Mouse (Mus musculus) heart, postnatal 25 days (tissue): ENCODE data around the gene Gsn. TPM values are rescaled to one million over a fixed set of nuclear protein-coding genes. Genes with fewer than 3 reads are reported as not detected.

Experiments used
- DNase-seq: peaks from one replicate; pipeline ENCODE4 v3.0.0; 2022; ENCODE audit warnings: low spot score
- intact Hi-C: fragments of 180-260 bp; cut with DNase I; formaldehyde crosslinking; loops from one replicate; pipeline ENCODE4 v1.15.1; 2025
- total RNA-seq, 2 experiments: library from RNA; stranded (reverse); gene quantifications; 2 replicates each; pipeline ENCODE4 v1.2.3; 2021

The Gsn gene
- total RNA-seq, 2 experiments from 2014 or later = 860 to 960 TPM

GRCm38 (mm10) chr2:35272881-35273280 is 16.7 kb downstream of the Gsn start:
- DNase-seq = no peak
- intact Hi-C loops = no loop called here

GRCm38 (mm10) chr2:35273536-35273935 is 17.4 kb downstream of the Gsn start:
- DNase-seq = peak; percentile 76
- intact Hi-C loops = no loop called here

- peak; percentile 87 for DNase-seq
- intact Hi-C loops = no loop called here
Measured at GRCm38 (mm10) chr2:35277686-35278085, 21.5 kb downstream of the Gsn start.

- DNase-seq = peak; percentile 65
- intact Hi-C loops = no loop called here
Measured at GRCm38 (mm10) chr2:35278371-35279210, 22.4 kb downstream of the Gsn start.

- no peak for DNase-seq
- intact Hi-C loops = no loop called here
Measured at GRCm38 (mm10) chr2:35280001-35280400, 23.8 kb downstream of the Gsn start.

- intact Hi-C loops = no loop called here
- peak; percentile 81 for DNase-seq
Measured at GRCm38 (mm10) chr2:35282214-35282613, 26.0 kb downstream of the Gsn start.

GRCm38 (mm10) chr2:35283997-35284396 is 27.8 kb downstream of the Gsn start:
- no peak for DNase-seq
- intact Hi-C loops = no loop called here

GRCm38 (mm10) chr2:35285209-35285608 is 29.0 kb downstream of the Gsn start:
- intact Hi-C loops = no loop called here
- no peak for DNase-seq

GRCm38 (mm10) chr2:35287017-35287620 is 30.9 kb downstream of the Gsn start:
- DNase-seq = no peak
- intact Hi-C loops = no loop called here

GRCm38 (mm10) chr2:35288758-35289635 is 32.8 kb downstream of the Gsn start:
- DNase-seq = peak; percentile 47
- intact Hi-C loops = no loop called here

GRCm38 (mm10) chr2:35291856-35292255 is 35.7 kb downstream of the Gsn start:
- intact Hi-C loops = loop anchor here (2.0 to 10.0 kb wide), 3 partner anchors 27 to 220 kb away; no protein-coding TSS in a partner anchor
- DNase-seq = no peak

- intact Hi-C loops = loop anchor here (5.0 to 10.0 kb wide), 2 partner anchors 192 to 220 kb away; no protein-coding TSS in a partner anchor
Measured at GRCm38 (mm10) chr2:35292700-35293099, 36.5 kb downstream of the Gsn start.

GRCm38 (mm10) chr2:35293291-35293690 is 37.1 kb downstream of the Gsn start:
- no peak for DNase-seq
- intact Hi-C loops = loop anchor here (5.0 to 10.0 kb wide), 2 partner anchors 192 to 219 kb away; no protein-coding TSS in a partner anchor

More at GRCm38 (mm10) chr2:35292700-35293099, 36.5 kb downstream of the Gsn start:
- DNase-seq = no peak

- intact Hi-C loops = loop anchor here (1.0 to 10.0 kb wide), 3 partner anchors 51 to 187 kb away; partner anchors contain the start of gene 4930402F06Rik
- peak; percentile 55 for DNase-seq
Measured at GRCm38 (mm10) chr2:35297703-35298332, 41.6 kb downstream of the Gsn start.

- intact Hi-C loops = loop anchor here (10.0 kb wide), 1 partner anchor 185 kb away; no protein-coding TSS in a partner anchor
- DNase-seq = no peak
Measured at GRCm38 (mm10) chr2:35299437-35299836, 43.3 kb downstream of the Gsn start.

- intact Hi-C loops = no loop called here
- DNase-seq = no peak
Measured at GRCm38 (mm10) chr2:35302049-35302885, 46.1 kb downstream of the Gsn start.

GRCm38 (mm10) chr2:35308166-35308565 is 52.0 kb downstream of the Gsn start:
- DNase-seq = no peak
- intact Hi-C loops = no loop called here

GRCm38 (mm10) chr2:35309906-35310493 is 53.8 kb downstream of the Gsn start:
- intact Hi-C loops = no loop called here
- no peak for DNase-seq
